Mouse (Mus musculus): ENCODE results near the gene Slc6a16.
A peak's percentile ranks its signal among the peaks of the same experiment; 100 is the strongest.

Gene Slc6a16

GRCm38 (mm10) chr7:45216442-45217183 is 24.3 kb upstream of the Slc6a16 start:
- peak; percentile 94 for DNase-seq

GRCm38 (mm10) chr7:45221680-45222079 is 19.2 kb upstream of the Slc6a16 start:
- DNase-seq, result no peak

DNA sequence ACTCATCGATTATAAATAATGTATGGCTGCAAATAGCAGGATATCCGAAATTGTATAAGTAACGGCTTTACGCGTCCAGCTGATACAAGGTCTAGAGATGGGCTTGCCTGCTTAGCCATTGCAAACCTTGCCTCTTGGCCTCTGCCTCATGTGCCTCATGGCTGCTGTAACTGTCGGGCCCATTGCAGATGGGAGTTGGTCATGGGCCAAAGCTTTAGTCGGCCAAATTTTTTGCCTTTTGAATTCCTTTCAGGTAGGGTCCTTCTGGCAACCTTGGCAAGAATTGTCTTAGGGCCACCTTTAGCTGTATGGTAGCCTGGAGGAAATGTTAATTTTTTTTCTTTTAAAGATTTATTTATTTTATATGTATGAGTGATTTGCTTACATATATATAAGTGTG is 16.1 kb upstream of the Slc6a16 start:
- DNase-seq, result no peak

DNA sequence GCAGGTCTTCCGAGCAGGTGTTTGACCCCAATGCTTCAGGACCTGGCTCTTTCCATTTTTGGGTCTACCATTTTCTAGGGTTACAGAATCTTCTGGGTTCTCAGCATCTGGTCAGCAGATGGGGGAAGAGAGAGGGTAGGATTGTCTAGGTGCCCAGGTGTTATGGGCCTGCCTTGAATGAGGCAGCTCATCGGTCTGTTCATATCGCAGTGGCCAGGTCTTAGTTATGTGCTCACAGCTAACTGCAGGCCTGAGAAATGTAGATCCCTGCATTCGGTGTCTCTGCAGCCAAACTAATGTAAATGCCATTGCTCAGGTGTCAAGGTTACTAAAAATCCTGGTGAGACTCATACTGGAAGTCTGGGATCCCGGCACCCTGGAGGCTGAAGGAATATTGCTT is 14.5 kb upstream of the Slc6a16 start:
- DNase-seq, result no peak

GRCm38 (mm10) chr7:45228548-45228947 is 12.3 kb upstream of the Slc6a16 start:
- no peak for DNase-seq

DNA sequence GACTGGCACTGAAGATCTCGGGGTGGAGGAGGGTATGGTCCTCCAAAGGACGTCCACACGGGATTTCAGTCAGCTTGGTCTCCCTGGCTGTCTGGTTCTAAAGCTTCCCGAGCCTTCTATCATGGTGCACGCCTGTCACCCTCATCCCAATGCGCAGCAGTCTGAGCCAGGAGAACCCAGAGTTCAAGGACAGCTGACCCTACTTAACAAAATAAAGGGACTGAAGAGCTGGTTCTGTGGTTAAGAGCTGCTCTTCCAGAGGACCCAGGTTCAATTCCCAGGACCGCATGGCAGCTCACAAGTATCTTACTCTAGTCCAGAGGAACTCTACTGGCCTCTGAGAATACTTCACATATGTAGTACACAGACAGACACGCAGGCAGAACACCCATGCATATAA is 11.8 kb upstream of the Slc6a16 start:
- DNase-seq, result no peak

- no peak for DNase-seq
Observed at GRCm38 (mm10) chr7:45229459-45230203, 11.3 kb upstream of the Slc6a16 start.

- no peak for DNase-seq
Observed at GRCm38 (mm10) chr7:45231192-45231591, 9.7 kb upstream of the Slc6a16 start.

GRCm38 (mm10) chr7:45231941-45232340 is 8.9 kb upstream of the Slc6a16 start:
- no peak for DNase-seq

DNA sequence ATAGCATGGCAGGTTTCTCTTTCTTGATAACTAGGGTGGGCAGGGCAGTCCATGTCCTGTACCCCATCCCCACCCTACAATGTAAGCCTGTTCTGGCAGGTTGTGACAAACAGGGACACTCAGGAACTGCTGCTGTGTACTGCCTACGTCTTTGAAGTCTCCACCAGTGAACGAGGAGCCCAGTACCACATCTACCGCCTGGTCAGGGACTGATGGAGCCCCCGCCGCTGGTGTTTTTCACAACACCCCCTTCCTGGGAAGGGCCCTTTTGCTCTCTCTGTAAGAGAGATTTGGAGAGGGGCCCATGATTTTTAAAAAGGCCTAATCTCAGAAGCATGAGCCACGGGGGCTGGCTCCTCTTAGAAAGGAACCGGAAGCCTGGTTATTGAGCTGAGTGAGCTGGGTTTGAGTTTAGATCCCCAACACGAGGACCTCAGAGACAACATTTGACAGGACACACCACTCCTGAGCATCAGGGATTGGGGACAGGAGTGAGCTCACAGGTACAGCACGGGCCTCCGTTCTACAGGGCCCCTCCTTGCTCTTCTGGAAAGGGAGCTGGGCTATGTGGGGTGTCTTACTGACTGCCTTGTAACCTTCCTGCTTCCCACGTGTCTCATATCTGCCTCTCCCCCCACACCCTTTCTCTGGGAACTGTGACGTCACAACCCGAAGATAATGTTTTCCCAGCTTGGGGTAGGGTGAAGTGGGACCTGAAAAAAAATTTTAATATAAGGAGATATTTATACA is 8.0 kb upstream of the Slc6a16 start:
- no peak for DNase-seq

GRCm38 (mm10) chr7:45233580-45234332 is 7.1 kb upstream of the Slc6a16 start:
- DNase-seq, result no peak

DNA sequence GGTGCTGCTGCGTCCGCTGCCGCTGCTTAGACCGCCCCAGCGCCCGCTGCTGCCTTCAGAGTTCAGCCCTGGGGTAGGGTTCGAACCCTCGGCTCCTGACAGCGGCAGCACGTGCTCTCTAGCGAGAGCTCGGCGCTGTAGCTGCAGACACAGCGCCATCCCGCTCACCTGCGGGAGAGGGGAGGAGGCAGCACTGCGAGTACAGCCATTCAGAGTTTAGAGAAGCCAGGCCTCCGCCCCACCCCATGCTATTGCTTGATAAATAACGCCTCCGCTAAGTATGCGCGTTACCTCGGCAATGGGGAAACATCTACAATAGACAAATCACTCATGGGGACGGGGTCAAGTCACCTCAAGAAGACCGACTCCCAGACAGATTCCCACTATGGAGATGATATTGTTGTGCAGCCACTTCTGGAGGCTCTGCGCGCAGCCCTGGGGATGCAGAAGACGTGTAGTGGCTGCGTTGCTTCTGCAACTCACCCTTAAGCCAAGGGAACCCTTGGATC is 6.5 kb upstream of the Slc6a16 start:
- DNase-seq, result no peak

DNA sequence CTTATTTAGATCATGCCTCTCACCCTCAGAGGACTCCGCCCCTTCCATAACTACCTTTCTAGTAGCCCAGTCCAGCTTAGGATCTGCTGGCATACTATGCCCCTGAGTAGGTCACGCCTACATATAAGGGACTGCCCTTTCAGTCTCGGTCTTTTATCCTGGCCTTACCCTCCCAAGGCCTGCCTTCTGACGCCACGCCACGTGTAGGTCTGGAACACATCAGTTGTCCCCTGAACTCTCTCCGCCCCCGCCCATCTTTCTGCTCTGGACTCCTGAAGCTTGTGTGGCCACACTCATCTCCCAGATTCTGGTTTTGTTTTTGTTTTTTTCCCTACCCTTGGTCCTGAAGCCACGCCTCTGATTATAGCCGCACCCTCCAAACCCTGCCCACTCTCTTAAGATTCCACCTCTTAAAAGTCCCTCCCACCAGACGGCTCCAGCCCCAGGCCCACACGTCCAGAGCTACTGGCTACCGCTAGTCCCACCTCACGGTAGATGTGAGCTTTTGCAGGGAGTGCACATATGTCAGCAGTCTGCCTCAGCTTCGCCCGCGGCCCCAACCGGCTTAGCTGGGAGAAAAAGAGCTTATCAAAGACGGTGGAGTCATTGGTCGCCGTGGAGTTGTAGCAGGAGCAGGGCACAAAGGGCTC is 5.8 kb upstream of the Slc6a16 start:
- DNase-seq, result peak; percentile 87

DNA sequence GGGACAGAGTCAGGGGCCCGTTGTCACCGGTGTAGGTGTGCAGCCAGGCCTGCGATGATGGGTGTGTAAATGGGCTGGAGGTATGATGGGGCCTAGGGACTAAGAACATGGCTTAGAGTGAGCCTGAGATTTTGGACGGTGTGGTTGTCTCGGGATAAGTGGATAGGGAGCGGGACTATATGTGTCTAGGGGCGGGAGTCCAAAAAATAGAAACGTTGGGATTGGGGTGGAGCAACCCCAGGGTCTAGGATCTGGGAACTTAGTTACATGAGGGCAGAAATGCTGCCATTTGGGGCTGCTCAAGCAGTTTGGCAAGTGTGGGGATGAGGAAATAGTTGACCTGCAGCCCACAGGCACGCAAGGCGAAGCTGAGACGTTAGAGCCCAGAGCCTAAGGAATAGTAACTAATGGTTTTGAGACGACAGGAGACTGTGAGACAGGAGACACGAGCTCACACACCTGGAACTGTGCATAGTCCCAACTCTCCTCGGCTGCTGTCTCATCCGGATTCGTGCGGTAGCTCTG is 5.2 kb upstream of the Slc6a16 start:
- no peak for DNase-seq

DNA sequence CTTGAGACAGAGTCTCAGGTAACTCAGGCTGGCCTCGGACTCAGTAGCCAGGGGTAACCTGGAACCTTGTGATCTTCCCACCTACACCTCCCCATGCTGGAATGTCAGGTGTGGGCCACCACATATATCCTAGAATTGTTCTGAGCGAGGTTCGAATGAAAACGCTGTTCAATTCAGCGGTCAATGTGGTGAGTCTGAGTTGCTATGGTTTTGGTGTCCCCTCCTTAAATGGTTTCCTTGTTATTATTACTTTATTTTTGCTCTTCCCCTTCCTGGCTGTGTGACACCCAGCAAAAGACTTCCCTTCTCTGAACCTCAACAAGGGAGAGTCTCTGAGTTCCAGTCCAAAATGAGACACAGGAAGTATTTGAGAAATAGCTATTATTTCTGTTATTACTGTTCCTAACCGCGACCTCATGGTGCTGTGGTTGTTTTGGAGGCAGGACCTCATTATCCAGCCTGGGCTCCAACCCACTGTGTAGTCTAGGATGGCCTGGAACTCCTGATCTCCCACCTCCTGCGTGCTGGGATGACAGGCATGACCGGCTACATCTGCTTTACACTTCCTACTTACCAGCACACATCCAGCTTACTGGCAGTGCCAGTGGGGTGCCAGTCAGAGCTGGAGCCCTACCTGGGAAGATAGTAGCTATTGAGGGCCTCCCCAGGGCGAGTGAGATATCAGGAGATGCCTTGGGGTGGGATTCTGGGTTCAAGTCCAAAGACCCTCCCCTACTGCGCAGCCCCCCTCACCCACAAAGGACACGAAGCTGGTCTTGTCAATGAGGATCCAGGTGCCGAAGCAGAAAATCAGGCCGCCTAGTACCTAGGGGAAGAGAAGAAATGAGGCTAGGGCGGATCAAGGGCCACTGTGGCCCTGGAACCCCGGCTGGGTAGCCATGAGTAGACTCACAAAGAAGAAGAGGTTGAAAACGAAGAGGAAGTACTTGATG is 2.9 kb upstream of the Slc6a16 start:
- no peak for DNase-seq

- no peak for DNase-seq
Observed at GRCm38 (mm10) chr7:45238723-45239496, 2.0 kb upstream of the Slc6a16 start, which contains the start of gene Cd37. Gene Cd37, minus strand, starts transcription at chr7:45239115.

- no peak for DNase-seq
Observed at GRCm38 (mm10) chr7:45240109-45240508, 776 bp upstream of the Slc6a16 start.

DNA sequence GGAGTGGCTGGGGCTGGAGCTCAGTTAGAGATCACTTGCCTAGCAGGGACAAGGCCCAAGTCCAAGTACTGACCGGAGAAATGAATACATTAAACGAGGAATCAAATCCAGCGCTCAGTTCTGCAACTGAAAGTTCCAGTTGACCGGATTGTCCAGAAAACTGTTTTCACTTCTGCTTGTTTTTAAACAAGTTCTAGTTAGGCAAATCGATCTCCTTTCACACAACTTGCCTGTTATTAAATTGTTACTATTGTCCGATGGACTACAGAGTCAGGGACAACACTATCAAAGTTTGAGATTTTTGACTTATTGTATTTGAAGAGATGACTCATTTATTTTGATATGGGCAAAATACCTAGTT is 484 bp downstream of the Slc6a16 start:
- no peak for DNase-seq

DNA sequence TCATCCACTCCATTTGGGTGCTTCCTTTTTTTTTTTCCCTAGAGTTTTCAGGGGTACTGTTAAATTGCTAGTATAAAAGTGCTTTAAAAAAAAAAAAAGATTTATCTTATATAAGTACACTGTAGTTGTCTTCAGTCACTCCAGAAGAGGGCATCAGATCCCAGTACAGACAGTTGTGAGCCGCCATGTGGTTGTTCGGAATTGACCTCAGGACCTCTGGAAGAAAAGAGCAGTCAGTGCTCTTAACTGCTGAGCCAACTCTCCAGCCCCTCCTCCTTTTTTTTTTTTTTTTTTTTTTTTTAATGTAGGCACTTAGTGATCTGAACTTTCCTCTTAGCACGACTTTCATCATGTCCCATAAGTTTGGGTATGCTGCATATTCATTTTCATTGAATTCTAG is 6.8 kb downstream of the Slc6a16 start:
- DNase-seq, result no peak

DNA sequence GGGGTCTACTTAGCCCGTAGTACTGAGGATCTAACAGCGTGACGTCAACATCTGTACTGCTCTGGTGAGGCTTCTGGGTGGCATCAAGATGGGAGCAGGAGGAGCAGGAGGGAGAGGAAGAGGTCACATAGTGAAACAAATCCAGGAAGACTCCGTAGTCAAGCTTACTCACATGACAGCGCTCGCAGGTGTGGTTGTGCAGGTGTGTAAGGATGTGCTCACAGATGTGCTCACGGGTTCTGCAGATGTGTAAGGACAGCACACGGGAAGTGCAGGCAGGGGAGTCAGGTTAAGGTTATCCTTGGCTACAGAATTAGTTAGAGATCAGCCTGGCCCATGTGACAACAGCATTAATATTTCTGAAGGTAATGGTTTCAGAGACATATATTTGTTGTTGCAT is 12.9 kb downstream of the Slc6a16 start:
- no peak for DNase-seq

All from retina, postnatal 1 day (tissue).